Mouse (Mus musculus): ENCODE results near the gene Asah2. TPM values are rescaled to one million over a fixed set of nuclear protein-coding genes. Genes with fewer than 3 reads are reported as not detected.
"Not testable (repeated sequence)": the region's sequence is repeated elsewhere in the genome, so short reads cannot be mapped to it uniquely, and the experiment has no call there.

Gene Asah2
- total RNA-seq (2021): 1 to 10 TPM; 6.6 to 6.9 TPM
- long read RNA-seq, experiment 1, partial matches to known transcripts: 0 of 1 reads
- long read RNA-seq, experiment 1, other reads (novel, unspliced or antisense): 1 of 1 reads
- long read RNA-seq, experiment 2, full-length matches to known transcripts: 1 of 1 reads
- long read RNA-seq, experiment 2, partial matches to known transcripts: 0 of 1 reads
- long read RNA-seq, experiment 2, other reads (novel, unspliced or antisense): 0 of 1 reads

DNA sequence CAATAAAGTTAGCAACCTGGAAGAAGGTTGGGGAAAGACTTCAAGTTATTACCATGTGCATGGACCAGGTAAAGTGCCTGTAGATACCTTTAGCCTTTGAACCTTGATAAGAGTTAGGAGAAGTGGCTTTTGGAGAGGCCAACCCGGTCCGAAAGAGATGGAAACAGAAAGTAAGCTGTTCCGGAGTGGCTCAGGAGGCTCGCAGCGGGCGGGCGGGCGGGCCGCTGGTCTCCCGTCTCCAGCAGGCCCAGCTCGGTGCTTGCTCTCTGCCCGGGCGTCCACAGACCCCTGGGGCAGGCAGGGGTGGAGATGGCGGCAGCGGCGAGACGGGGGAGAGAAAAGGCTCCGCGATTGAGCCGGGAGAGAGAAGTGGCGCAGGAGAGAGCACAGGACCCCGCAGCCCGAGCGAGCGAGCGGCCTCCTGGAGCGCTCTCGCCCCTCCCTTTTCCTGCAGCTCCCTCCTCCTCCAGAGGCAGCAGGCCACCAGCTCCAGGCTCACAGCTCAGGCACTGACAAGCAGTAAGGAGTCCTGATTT is at the start of gene Asah2:
Asah2 (minus strand) TSS at position 441 of the 536 bp plus-strand sequence.
- peak; percentile 64 for TF ChIP-seq CTCF (conservative IDR thresholded peaks at IDR 0.05)
- Histone ChIP-seq H3K4me3 (peak within 1 kb of the TSS; percentile 85), H3K27ac (peak within 1 kb of the TSS; percentile 97)
- DNase-seq (ENCODE audit: low spot score in 2 of 2): peak; percentile 58 to 67

DNA sequence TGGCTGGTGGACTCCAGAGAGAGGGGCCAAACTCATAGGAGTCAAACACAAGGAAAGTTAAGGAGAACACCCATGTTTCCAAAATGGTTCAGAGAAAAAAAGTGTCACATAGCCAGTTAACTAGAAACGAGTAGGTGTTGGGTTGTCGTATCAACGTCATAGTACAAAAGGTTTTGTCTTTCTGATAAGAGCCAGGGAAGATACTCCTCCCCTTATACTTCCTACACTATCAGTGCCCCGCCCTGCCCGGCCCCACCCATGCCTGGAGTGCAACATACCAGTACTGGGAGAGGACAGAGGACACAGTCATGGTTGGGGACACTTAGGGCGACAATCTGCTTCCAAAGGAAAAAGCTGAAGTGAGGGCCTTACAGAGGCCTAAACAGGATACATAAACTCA is 49.0 kb upstream of the Asah2 start:
- no peak for DNase-seq (ENCODE audit: low spot score in 2 of 2)
- no peak for TF ChIP-seq CTCF (conservative IDR thresholded peaks at IDR 0.05)
- Histone ChIP-seq H3K4me3 (no peak overlapping the region), H3K27ac (no peak overlapping the region)

DNA sequence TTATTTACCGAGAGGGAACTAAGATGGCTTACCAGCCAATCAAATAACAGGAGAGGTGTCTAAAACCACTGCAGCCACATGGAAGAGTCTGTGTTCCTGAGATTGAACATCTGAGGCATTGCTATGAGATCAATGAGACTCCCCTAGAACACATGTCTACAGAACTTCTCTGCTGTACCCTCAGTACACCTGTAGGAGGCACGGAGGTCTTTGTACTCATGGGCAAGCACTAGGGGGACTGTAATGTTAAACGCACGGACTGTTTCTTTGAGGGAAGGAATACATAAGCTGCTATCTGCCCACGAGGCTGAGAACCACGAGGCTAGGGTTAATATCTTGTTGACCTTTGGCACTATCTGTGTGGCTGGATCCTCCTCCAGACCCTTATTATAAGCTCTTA is 44.5 kb upstream of the Asah2 start:
- Histone ChIP-seq H3K4me3 (no peak overlapping the region), H3K27ac (no peak overlapping the region)
- no peak for DNase-seq (ENCODE audit: low spot score in 2 of 2)
- peak; percentile 42 for TF ChIP-seq CTCF (conservative IDR thresholded peaks at IDR 0.05)

DNA sequence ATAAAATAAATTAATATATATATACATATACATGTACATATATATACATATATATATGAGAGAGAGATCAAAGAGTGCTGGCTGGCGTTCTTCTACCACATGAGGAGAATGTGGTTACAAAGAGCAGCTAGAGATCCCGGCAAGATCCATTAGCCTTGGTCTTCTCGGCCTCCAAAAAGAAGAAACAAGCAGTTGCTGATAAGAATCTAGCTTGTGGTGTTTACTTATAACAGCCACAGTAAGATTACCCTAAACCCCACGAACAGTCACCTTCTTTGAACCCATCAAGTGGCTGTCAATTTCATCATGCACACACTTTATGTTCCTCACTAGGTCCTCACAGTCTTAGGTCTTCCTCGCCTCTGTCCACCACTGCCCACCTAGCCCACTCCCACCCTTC is 40.7 kb upstream of the Asah2 start:
- H3K4me3 ChIP-seq: no peak overlapping the region
- no peak for DNase-seq (ENCODE audit: low spot score in 2 of 2)
- H3K27ac ChIP-seq: no peak overlapping the region
- TF ChIP-seq CTCF (conservative IDR thresholded peaks at IDR 0.05): no peak

GRCm38 (mm10) chr19:32142383-32142782 is 34.4 kb upstream of the Asah2 start:
- DNase-seq (ENCODE audit: low spot score in 2 of 2): no peak
- H3K27ac ChIP-seq: no peak overlapping the region
- no peak for TF ChIP-seq CTCF (conservative IDR thresholded peaks at IDR 0.05)
- H3K4me3 ChIP-seq: no peak overlapping the region

GRCm38 (mm10) chr19:32138361-32139088 is 30.5 kb upstream of the Asah2 start:
- TF ChIP-seq CTCF (conservative IDR thresholded peaks at IDR 0.05): no peak
- Histone ChIP-seq H3K27ac (no peak overlapping the region), H3K4me3 (no peak overlapping the region)
- no peak for DNase-seq (ENCODE audit: low spot score in 2 of 2)

DNA sequence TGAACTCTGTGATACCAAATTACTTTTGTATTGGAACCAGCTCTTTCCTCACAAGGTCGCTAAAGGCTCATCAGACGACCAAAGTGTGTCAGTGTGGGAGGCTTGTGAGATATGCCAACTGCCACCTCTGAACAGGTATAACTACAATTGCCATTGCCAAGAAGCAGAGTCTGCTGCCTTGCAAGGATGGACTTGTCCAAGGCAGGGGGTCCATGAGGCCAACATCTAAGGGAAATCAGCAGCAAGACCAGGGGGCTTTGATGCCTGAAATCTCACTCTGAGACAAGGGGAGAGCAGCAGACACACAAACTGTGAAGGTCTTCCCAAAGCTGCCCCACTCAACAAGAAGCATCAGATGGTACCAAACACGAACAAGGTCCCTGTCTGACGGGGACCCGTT is 29.9 kb upstream of the Asah2 start:
- DNase-seq (ENCODE audit: low spot score in 2 of 2): no peak
- Histone ChIP-seq H3K27ac (no peak overlapping the region), H3K4me3 (no peak overlapping the region)
- no peak for TF ChIP-seq CTCF (conservative IDR thresholded peaks at IDR 0.05)

DNA sequence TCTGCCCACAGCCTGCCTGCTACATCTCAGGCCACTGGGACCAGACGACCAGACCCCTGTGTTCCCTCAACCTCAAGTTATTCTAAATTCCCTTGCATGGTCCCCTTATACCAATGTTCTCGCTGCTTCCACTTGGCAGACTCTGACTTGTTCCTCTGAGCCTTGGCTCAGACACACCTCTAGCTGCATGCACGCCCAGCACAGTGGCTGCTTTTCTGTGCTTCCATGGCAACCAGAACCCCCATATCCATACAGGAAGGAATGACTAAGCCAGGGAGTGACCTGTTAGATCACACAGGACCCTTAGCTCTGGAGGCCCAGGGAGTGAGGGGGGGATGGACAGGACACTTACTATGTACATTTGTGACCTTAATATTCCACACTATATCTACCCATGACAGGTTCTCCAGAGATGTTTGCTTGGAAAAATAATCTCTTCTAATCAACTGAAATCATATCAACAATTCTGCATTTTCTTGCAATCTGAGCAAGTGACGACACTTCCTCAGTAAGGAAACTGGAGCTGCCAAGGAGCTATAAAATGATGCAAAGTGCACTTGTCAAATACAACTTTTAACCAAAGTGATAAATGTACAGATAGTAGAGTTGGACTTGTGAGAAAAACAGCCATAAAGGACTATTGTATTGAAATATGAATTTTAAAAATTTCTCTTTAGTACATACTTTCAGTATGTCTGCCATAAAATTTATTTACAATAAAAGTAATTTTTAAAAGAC is 29.0 kb upstream of the Asah2 start:
- no peak for TF ChIP-seq CTCF (conservative IDR thresholded peaks at IDR 0.05)
- Histone ChIP-seq H3K27ac (no peak overlapping the region), H3K4me3 (no peak overlapping the region)
- DNase-seq (ENCODE audit: low spot score in 2 of 2): peak in 1 of 2 experiments; percentile 26

- not testable (repeated sequence) for H3K4me3 ChIP-seq; H3K27ac ChIP-seq; DNase-seq (ENCODE audit: low spot score in 2 of 2)
These were observed 23.9 kb upstream of the Asah2 start for GRCm38 (mm10) chr19:32131707-32132488.

DNA sequence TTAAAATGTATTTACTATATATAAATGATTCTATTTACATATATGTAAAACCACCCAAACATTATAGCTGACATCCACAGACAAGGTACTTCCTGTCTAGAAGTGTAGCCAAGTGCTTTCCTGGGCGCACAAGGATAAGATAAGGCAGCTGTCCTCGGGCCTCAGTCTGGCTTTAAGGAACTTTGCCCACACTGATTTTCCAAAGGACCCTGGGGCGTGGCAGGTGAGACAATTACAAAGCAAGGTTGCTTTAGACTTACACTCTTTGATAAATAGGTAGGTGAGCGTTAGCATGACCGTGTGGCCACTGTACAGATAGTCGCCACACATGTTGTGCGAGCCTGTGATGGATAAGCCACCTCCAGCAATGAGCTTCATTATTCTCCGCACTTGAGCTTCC is 21.3 kb upstream of the Asah2 start:
- H3K27ac ChIP-seq: no peak overlapping the region
- no peak for DNase-seq (ENCODE audit: low spot score in 2 of 2)
- TF ChIP-seq CTCF (conservative IDR thresholded peaks at IDR 0.05): no peak
- H3K4me3 ChIP-seq: no peak overlapping the region

DNA sequence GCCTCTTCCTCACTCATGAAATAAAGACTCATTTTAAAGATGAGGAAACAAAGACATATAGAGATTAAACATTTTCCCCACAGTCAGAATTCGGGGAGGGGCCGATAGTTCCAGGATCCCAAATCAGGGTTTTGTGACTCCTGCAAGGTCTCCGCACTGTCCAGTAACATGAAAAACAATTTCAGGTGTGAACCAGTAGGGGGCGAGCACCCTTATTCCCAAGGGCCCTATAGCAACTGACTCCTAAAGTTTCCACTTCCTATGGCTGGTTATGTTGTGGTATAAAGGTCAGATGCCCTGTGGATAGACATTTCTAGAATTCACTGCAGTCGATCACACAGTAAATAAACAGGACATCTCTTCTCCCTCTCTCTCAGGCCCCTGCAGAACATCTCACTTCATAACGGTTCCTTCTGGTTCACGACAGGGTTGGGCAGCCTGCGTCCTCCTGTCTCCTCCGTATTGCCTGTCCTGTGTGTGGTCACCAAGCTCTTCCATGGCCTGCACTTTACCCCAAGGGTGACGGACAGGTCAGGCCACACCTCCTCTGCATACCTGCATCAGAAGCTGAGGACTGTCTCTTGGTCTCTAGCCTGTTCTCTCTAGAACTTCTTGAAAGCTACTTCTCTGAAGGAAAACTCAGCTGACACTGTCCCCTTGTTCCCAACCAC is 19.3 kb upstream of the Asah2 start:
- Histone ChIP-seq H3K27ac (no peak overlapping the region), H3K4me3 (no peak overlapping the region)
- no peak for DNase-seq (ENCODE audit: low spot score in 2 of 2)
- TF ChIP-seq CTCF (conservative IDR thresholded peaks at IDR 0.05): peak; percentile 84

- DNase-seq (ENCODE audit: low spot score in 2 of 2): no peak
- Histone ChIP-seq H3K4me3 (no peak overlapping the region), H3K27ac (no peak overlapping the region)
- no peak for TF ChIP-seq CTCF (conservative IDR thresholded peaks at IDR 0.05)
These were observed 16.1 kb upstream of the Asah2 start for GRCm38 (mm10) chr19:32124155-32124554.
